Mouse (Mus musculus) adrenal gland, postnatal 14 days (tissue): ENCODE data around the gene Car15. TPM values are rescaled to one million over a fixed set of nuclear protein-coding genes. Genes with fewer than 3 reads are reported as not detected.

ENCODE experiments used
- DNase-seq: peaks from one replicate; pipeline ENCODE4 v3.0.0; 2021; ENCODE audit warnings: mixed read lengths
- total RNA-seq: library from RNA; stranded (reverse); gene quantifications from 2 replicates; pipeline ENCODE4 v1.2.3, GENCODE M21; 2021

Car15 gene
- total RNA-seq, 1 experiment from 2014 or later = 1.3 TPM

GRCm38 (mm10) chr16:17801777-17802455, 36.2 kb downstream of the Car15 start:
- DNase-seq = no peak

GRCm38 (mm10) chr16:17799584-17799983, 38.6 kb downstream of the Car15 start:
- DNase-seq = no peak

GRCm38 (mm10) chr16:17798321-17799180, 39.6 kb downstream of the Car15 start:
- DNase-seq = peak; percentile 55

- no peak for DNase-seq
Observed at GRCm38 (mm10) chr16:17797812-17798311, 40.3 kb downstream of the Car15 start.

GRCm38 (mm10) chr16:17796971-17797811, 41.0 kb downstream of the Car15 start, which contains the start of gene Scarf2:
Scarf2 (plus strand) TSS chr16:17797282.
- peak; percentile 60 for DNase-seq

GRCm38 (mm10) chr16:17796519-17796918, 41.6 kb downstream of the Car15 start:
- DNase-seq = no peak

GRCm38 (mm10) chr16:17795643-17796042, 42.5 kb downstream of the Car15 start:
- DNase-seq = no peak

GRCm38 (mm10) chr16:17794047-17794446, 44.1 kb downstream of the Car15 start:
- no peak for DNase-seq

- DNase-seq = no peak
Observed at GRCm38 (mm10) chr16:17792728-17793127, 45.4 kb downstream of the Car15 start.

GRCm38 (mm10) chr16:17785337-17785736, 52.8 kb downstream of the Car15 start:
- no peak for DNase-seq

Other genes with a start within 250 kb of the Car15 start
- gene Smpd4, start 219.0 kb downstream of the Car15 start, total RNA-seq = 29.1 and 33.6 TPM in 2 replicates
- 2.0 and 3.8 TPM in 2 replicates for gene Ccdc74a, start 191.9 kb downstream of the Car15 start, total RNA-seq
- 51.3 and 60.3 TPM in 2 replicates for gene Med15, start 105.5 kb downstream of the Car15 start, total RNA-seq
- 40.3 and 43.1 TPM in 2 replicates for gene Klhl22, start 78.7 kb downstream of the Car15 start, total RNA-seq
- 11.3 and 12.4 TPM in 2 replicates for gene Scarf2, start 41.1 kb downstream of the Car15 start, total RNA-seq
- not detected in 2 replicates for gene B830017H08Rik, start 5.2 kb downstream of the Car15 start, total RNA-seq
- gene Gm20518, start 53.3 kb upstream of the Car15 start, total RNA-seq = 0.15 and 0.30 TPM in 2 replicates
- gene Tssk1, start 55.9 kb upstream of the Car15 start, total RNA-seq = 0.19 TPM in 1 of 2 replicates, not detected in the other
- 57.6 and 63.6 TPM in 2 replicates for gene Dgcr2, start 60.2 kb upstream of the Car15 start, total RNA-seq
- gene Tssk2, start 60.3 kb upstream of the Car15 start, total RNA-seq = not detected in 2 replicates
- 16.0 and 20.2 TPM in 2 replicates for gene Ess2, start 73.0 kb upstream of the Car15 start, total RNA-seq
- not detected in 2 replicates for gene Gsc2, start 76.7 kb upstream of the Car15 start, total RNA-seq
- 107 and 109 TPM in 2 replicates for gene Slc25a1, start 89.9 kb upstream of the Car15 start, total RNA-seq
- not detected in 2 replicates for gene Vpreb2, start 142.1 kb upstream of the Car15 start, total RNA-seq
- gene Dgcr6, start 214.5 kb upstream of the Car15 start, total RNA-seq = 55.3 and 58.7 TPM in 2 replicates